Mouse (Mus musculus) skeletal muscle tissue, postnatal 0 days (tissue): ENCODE data around the gene Olfr556. TPM values are rescaled to one million over a fixed set of nuclear protein-coding genes. Genes with fewer than 3 reads are reported as not detected.

Experiments used
- polyA plus RNA-seq: library from polyadenylated mRNA; unstranded; fragments of >200 nt; fragmentation: Nextera tagmentation; extraction: Ambion mirVana; gene quantifications from 2 replicates; pipeline ENCODE4 v1.2.1, GENCODE M21; 2015

The Olfr556 gene
- polyA plus RNA-seq, result not detected in 2 replicates

GRCm38 (mm10) chr7:102664599-102664998 is at the start of gene Olfr556:
Gene Olfr556, plus strand, starts transcription at chr7:102664899.

DNA sequence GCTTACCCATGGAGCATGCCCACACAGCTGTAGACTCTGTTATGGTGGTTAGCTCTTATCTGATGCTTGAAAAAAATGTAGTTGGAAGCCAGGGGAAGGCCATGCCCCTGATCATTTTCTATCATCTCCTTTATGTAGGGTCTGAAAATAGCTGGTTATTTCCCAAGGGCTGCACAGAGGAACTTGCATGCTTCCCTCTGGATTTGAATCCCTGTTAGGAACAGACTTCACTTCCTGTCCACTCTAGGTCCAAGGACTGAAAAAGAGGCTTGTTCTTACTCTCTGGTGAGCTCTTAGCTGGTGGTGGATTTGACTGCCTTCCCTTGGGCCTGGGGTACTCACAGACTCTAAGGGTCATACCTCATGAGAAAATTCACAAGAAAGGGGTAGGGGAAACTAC is 46.6 kb upstream of the Olfr556 start, which contains the start of gene Olfr553:
Olfr553 (minus strand) TSS at position 101 of the 400 bp plus-strand sequence.

GRCm38 (mm10) chr7:102638132-102638531 is 26.6 kb upstream of the Olfr556 start, which contains the start of gene Olfr554:
Gene Olfr554, plus strand, starts transcription at chr7:102638432.

DNA sequence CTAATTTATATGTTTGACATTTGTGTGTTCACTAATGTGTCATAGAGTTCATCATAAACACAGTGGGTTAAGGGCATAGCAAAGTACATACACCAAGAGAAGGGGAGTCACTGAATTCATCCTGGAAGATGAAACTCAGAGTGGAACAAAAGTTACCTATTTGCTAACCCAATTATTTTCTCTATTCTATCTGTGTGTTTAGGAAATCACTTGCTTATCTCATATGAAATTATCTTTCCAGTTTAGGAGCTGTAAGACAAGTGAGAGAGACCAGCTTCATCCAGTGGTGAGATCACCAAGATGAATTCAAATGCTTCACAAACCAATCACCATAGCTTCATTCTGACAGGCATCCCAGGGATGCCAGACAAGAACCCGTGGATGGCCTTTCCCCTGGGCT is 6.2 kb upstream of the Olfr556 start, which contains the start of gene Olfr555:
Olfr555 (plus strand) TSS at position 301 of the 400 bp plus-strand sequence.

GRCm38 (mm10) chr7:102686944-102687501 is 22.3 kb downstream of the Olfr556 start, which contains the start of gene Trim68:
Gene Trim68, minus strand, starts transcription at chr7:102687327.

GRCm38 (mm10) chr7:102695358-102696125 is 30.8 kb downstream of the Olfr556 start, which contains the start of gene Olfr557:
Gene Olfr557, plus strand, starts transcription at chr7:102695910.

GRCm38 (mm10) chr7:102701915-102702314 is 37.2 kb downstream of the Olfr556 start, which contains the start of gene Olfr558:
Gene Olfr558, plus strand, starts transcription at chr7:102702215.

DNA sequence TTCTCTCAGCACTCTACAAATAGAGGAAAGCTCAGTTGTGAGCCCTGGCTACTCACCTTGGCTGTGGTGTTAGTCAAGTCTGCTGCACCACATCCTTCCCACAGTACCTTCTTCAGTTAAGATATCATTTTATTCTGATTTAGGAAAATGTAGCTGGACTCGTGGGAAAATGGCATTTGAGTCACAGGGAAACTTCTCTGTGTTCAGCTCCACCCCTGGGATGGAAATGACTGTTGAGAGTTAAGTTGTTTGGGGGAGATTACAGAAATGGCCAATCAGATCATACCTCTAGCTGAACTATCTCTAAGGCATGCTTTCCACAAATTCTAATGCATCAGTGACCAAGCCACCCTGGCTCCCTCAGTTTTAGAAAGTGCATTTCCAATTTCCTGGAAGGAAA is 54.3 kb downstream of the Olfr556 start, which contains the start of gene Olfr33:
Olfr33 (minus strand) TSS at position 101 of the 400 bp plus-strand sequence.

Other genes starting within 250 kb of the Olfr556 start
- gene Rrm1, start 223.2 kb upstream of the Olfr556 start, polyA plus RNA-seq, result 24.6 and 28.1 TPM in 2 replicates
- 0.09 and 0.17 TPM in 2 replicates for gene Olfr543, start 183.2 kb upstream of the Olfr556 start, polyA plus RNA-seq
- gene Olfr544, start 176.6 kb upstream of the Olfr556 start, polyA plus RNA-seq, result 0.05 TPM in 1 of 2 replicates, not detected in the other
- not detected in 2 replicates for gene Olfr545, start 165.3 kb upstream of the Olfr556 start, polyA plus RNA-seq
- gene Olfr547, start 130.2 kb upstream of the Olfr556 start, polyA plus RNA-seq, result not detected in 2 replicates
- gene Olfr548-ps1, start 124.0 kb upstream of the Olfr556 start, polyA plus RNA-seq, result not detected in 2 replicates
- gene Olfr549, start 115.0 kb upstream of the Olfr556 start, polyA plus RNA-seq, result not detected in 2 replicates
- 0.17 and 0.50 TPM in 2 replicates for gene Trim21, start 99.4 kb upstream of the Olfr556 start, polyA plus RNA-seq
- not detected in 2 replicates for gene Olfr550, start 93.5 kb upstream of the Olfr556 start, polyA plus RNA-seq
- not detected in 2 replicates for gene Olfr551, start 73.0 kb upstream of the Olfr556 start, polyA plus RNA-seq
- not detected in 2 replicates for gene Olfr552, start 67.1 kb upstream of the Olfr556 start, polyA plus RNA-seq
- not detected in 2 replicates for gene Olfr553, start 46.7 kb upstream of the Olfr556 start, polyA plus RNA-seq
- gene Olfr554, start 26.5 kb upstream of the Olfr556 start, polyA plus RNA-seq, result not detected in 2 replicates
- gene Olfr555, start 6.1 kb upstream of the Olfr556 start, polyA plus RNA-seq, result not detected in 2 replicates
- 5.8 and 6.5 TPM in 2 replicates for gene Trim68, start 22.4 kb downstream of the Olfr556 start, polyA plus RNA-seq
- gene Olfr557, start 31.0 kb downstream of the Olfr556 start, polyA plus RNA-seq, result not detected in 2 replicates
- 3.7 and 3.8 TPM in 2 replicates for gene Olfr558, start 37.3 kb downstream of the Olfr556 start, polyA plus RNA-seq
- gene Olfr33, start 54.2 kb downstream of the Olfr556 start, polyA plus RNA-seq, result not detected in 2 replicates
- not detected in 2 replicates for gene Olfr559, start 62.6 kb downstream of the Olfr556 start, polyA plus RNA-seq
- not detected in 2 replicates for gene Olfr560, start 94.5 kb downstream of the Olfr556 start, polyA plus RNA-seq
- 0.90 and 0.95 TPM in 2 replicates for gene Olfr78, start 94.6 kb downstream of the Olfr556 start, polyA plus RNA-seq
- gene Olfr561, start 106.3 kb downstream of the Olfr556 start, polyA plus RNA-seq, result 0.09 and 0.23 TPM in 2 replicates
- not detected in 2 replicates for gene Olfr564, start 138.6 kb downstream of the Olfr556 start, polyA plus RNA-seq
- gene Olfr566, start 193.9 kb downstream of the Olfr556 start, polyA plus RNA-seq, result 0.15 TPM in 1 of 2 replicates, not detected in the other
- gene Olfr568, start 212.2 kb downstream of the Olfr556 start, polyA plus RNA-seq, result not detected in 2 replicates
- gene Olfr569, start 226.0 kb downstream of the Olfr556 start, polyA plus RNA-seq, result not detected in 2 replicates
- gene Olfr570, start 229.7 kb downstream of the Olfr556 start, polyA plus RNA-seq, result not detected in 2 replicates